Mouse (Mus musculus): ENCODE data around the gene Gstcd. TPM values are rescaled to one million over a fixed set of nuclear protein-coding genes. Genes with fewer than 3 reads are reported as not detected.

Gstcd gene
- total and polyA plus RNA-seq, 3 experiments: 33.3 to 67.2 (median 44.6) TPM

DNA sequence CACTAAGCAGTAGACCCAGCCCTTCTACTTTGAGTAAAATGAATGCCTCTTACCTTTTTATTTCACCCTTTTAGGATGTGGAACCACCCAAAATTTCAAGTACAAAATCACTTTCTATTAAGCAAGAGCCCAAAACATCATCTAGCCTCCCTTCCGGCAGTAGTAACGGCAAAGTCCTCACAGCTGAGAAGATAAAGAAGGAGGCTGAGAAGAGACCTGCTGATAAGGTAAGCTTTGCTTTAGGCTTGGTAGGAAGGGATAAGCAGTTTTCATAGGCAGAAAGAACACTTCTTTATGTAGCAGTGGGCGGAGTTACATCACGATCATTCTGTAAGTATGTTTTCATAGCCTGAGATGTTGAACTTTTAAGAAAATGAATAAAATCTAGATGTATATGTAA is 6.5 kb upstream of the Gstcd start:
- no peaks in the 10 kb centered on the region for H3K27me3 ChIP-seq (replicated peaks)
- H3K79me2 ChIP-seq (replicated peaks; ENCODE audit: control insufficient read depth, extremely low read depth, insufficient read depth, poor library complexity, severe bottlenecking): peaks cover 13% of the 10 kb centered on the region
- peaks cover 3 to 15% of the 10 kb centered on the region in 2 experiments for H3K4me1 ChIP-seq (ENCODE audit: control insufficient read depth in 1 of 2, insufficient read depth in 2 of 2)
- DNase-seq (ENCODE audit: extremely low read depth): no peak
- peaks cover 38 to 72% of the 10 kb centered on the region in 2 experiments for H3K36me3 ChIP-seq (replicated peaks in 1 of 2; ENCODE audit: control insufficient read depth in 1 of 2, insufficient read depth in 1 of 2, low read length in 1 of 2)
- no peak for TF ChIP-seq E2F4 (IDR thresholded peaks at IDR 0.05; ENCODE audit: insufficient replicate concordance, low read depth, low read length)
- TF ChIP-seq USF2 (conservative IDR thresholded peaks at IDR 0.05; ENCODE audit: low read depth, low read length): no peak
- TF ChIP-seq IRF4 (IDR thresholded peaks at IDR 0.05; ENCODE audit: low read depth, low read length): no peak
- TF ChIP-seq POLR2AphosphoS2 (IDR thresholded peaks at IDR 0.05; ENCODE audit: low read depth, low read length): no peak
- TF ChIP-seq ZC3H11A (IDR thresholded peaks at IDR 0.05; ENCODE audit: low read depth, low read length): no peak
- no peak overlapping the region for H3K27ac ChIP-seq (ENCODE audit: insufficient read depth, low read depth)
- H3K9ac ChIP-seq (ENCODE audit: insufficient read depth, low read depth): no peak overlapping the region
- in situ Hi-C loops (cut with MboI; ENCODE audit: low pct_ligation_motif_present, low pct_unique_long_range_greater_than_20kb, low sequenced_read_pairs) (no loop called here), dilution Hi-C loops (cut with MboI; ENCODE audit: extremely low pct_ligation_motif_present, extremely low pct_unique_long_range_greater_than_20kb, low sequenced_read_pairs) (no loop called here)
- H3K4me3 ChIP-seq (replicated peaks in 1 of 3; ENCODE audit: low read depth in 2 of 3, low read length in 2 of 3, poor library complexity in 1 of 3): no peak overlapping the region
- H3K4me2 ChIP-seq (ENCODE audit: insufficient read depth, low read depth, poor library complexity, severe bottlenecking): no peak overlapping the region
- no peaks in the 10 kb centered on the region for H3K9me3 ChIP-seq (replicated peaks; ENCODE audit: low read length)

GRCm38 (mm10) chr3:133097936-133098335 is 6.1 kb upstream of the Gstcd start:
- DNase-seq (ENCODE audit: extremely low read depth): no peak
- H3K4me3 ChIP-seq (replicated peaks in 1 of 3; ENCODE audit: low read depth in 2 of 3, low read length in 2 of 3, poor library complexity in 1 of 3): no peak overlapping the region
- no peak overlapping the region for H3K27ac ChIP-seq (ENCODE audit: insufficient read depth, low read depth)
- in situ Hi-C loops (cut with MboI; ENCODE audit: low pct_ligation_motif_present, low pct_unique_long_range_greater_than_20kb, low sequenced_read_pairs): no loop called here
- no peaks in the 10 kb centered on the region for H3K9me3 ChIP-seq (replicated peaks; ENCODE audit: low read length)
- no peak for TF ChIP-seq ZNF384 (IDR thresholded peaks at IDR 0.05; ENCODE audit: low read depth, low read length)
- TF ChIP-seq CTCF (conservative IDR thresholded peaks at IDR 0.05 in 1 of 2, IDR thresholded peaks at IDR 0.05 in 1 of 2; ENCODE audit: low read depth in 2 of 2, low read length in 2 of 2): no peak
- TF ChIP-seq ELF1 (IDR thresholded peaks at IDR 0.05; ENCODE audit: low read depth, low read length): no peak
- no peak for TF ChIP-seq ZMIZ1 (IDR thresholded peaks at IDR 0.05; ENCODE audit: low read depth, low read length)
- no peaks in the 10 kb centered on the region for H3K27me3 ChIP-seq (replicated peaks)
- peaks cover 37 to 71% of the 10 kb centered on the region in 2 experiments for H3K36me3 ChIP-seq (replicated peaks in 1 of 2; ENCODE audit: control insufficient read depth in 1 of 2, insufficient read depth in 1 of 2, low read length in 1 of 2)
- peaks cover 5 to 19% of the 10 kb centered on the region in 2 experiments for H3K4me1 ChIP-seq (ENCODE audit: control insufficient read depth in 1 of 2, insufficient read depth in 2 of 2)
- H3K79me2 ChIP-seq (replicated peaks; ENCODE audit: control insufficient read depth, extremely low read depth, insufficient read depth, poor library complexity, severe bottlenecking): peaks cover 17% of the 10 kb centered on the region
- no peak overlapping the region for H3K4me2 ChIP-seq (ENCODE audit: insufficient read depth, low read depth, poor library complexity, severe bottlenecking)
- H3K9ac ChIP-seq (ENCODE audit: insufficient read depth, low read depth): no peak overlapping the region
- dilution Hi-C loops (cut with MboI; ENCODE audit: extremely low pct_ligation_motif_present, extremely low pct_unique_long_range_greater_than_20kb, low sequenced_read_pairs): no loop called here

- H3K27ac ChIP-seq (ENCODE audit: insufficient read depth, low read depth): no peak overlapping the region
Observed at GRCm38 (mm10) chr3:133094305-133094704, 2.5 kb upstream of the Gstcd start.

More at GRCm38 (mm10) chr3:133094305-133094704, 2.5 kb upstream of the Gstcd start:
- Histone ChIP-seq H3K9ac (ENCODE audit: insufficient read depth, low read depth) (no peak overlapping the region), H3K4me3 (replicated peaks in 1 of 3; ENCODE audit: low read depth in 2 of 3, low read length in 2 of 3, poor library complexity in 1 of 3) (no peak overlapping the region), H3K27me3 (replicated peaks) (no peaks in the 10 kb centered on the region), H3K4me1 (ENCODE audit: control insufficient read depth in 1 of 2, insufficient read depth in 2 of 2) (peaks cover 5 to 29% of the 10 kb centered on the region in 2 experiments), H3K4me2 (ENCODE audit: insufficient read depth, low read depth, poor library complexity, severe bottlenecking) (no peak overlapping the region), H3K36me3 (replicated peaks in 1 of 2; ENCODE audit: control insufficient read depth in 1 of 2, insufficient read depth in 1 of 2, low read length in 1 of 2) (peaks cover 18 to 42% of the 10 kb centered on the region in 2 experiments), H3K79me2 (replicated peaks; ENCODE audit: control insufficient read depth, extremely low read depth, insufficient read depth, poor library complexity, severe bottlenecking) (peaks cover 35% of the 10 kb centered on the region), H3K9me3 (replicated peaks; ENCODE audit: low read length) (no peaks in the 10 kb centered on the region)
- TF ChIP-seq PAX5 (IDR thresholded peaks at IDR 0.05; ENCODE audit: low read length): no peak
- no peak for TF ChIP-seq JUND (conservative IDR thresholded peaks at IDR 0.05; ENCODE audit: low read depth, low read length)
- no peak for TF ChIP-seq MAZ (IDR thresholded peaks at IDR 0.05; ENCODE audit: low read depth, low read length)
- TF ChIP-seq IRF4 (IDR thresholded peaks at IDR 0.05; ENCODE audit: low read depth, low read length): no peak
- no peak for TF ChIP-seq CTCF (conservative IDR thresholded peaks at IDR 0.05 in 1 of 2, IDR thresholded peaks at IDR 0.05 in 1 of 2; ENCODE audit: low read depth in 2 of 2, low read length in 2 of 2)
- no peak for TF ChIP-seq BHLHE40 (IDR thresholded peaks at IDR 0.05; ENCODE audit: low read depth, low read length)
- TF ChIP-seq ZC3H11A (IDR thresholded peaks at IDR 0.05; ENCODE audit: low read depth, low read length): no peak
- TF ChIP-seq GABPA (IDR thresholded peaks at IDR 0.05; ENCODE audit: insufficient replicate concordance, low read depth, low read length): no peak
- no peak for TF ChIP-seq RAD21 (IDR thresholded peaks at IDR 0.05; ENCODE audit: low read depth, low read length)
- TF ChIP-seq MXI1 (IDR thresholded peaks at IDR 0.05; ENCODE audit: low read depth, low read length): no peak
- TF ChIP-seq NELFE (IDR thresholded peaks at IDR 0.05; ENCODE audit: low read depth, low read length): no peak
- no peak for TF ChIP-seq ZNF384 (IDR thresholded peaks at IDR 0.05; ENCODE audit: low read depth, low read length)
- TF ChIP-seq MYC (IDR thresholded peaks at IDR 0.05; ENCODE audit: low read depth, low read length): no peak
- no peak for DNase-seq (ENCODE audit: extremely low read depth)
- dilution Hi-C loops (cut with MboI; ENCODE audit: extremely low pct_ligation_motif_present, extremely low pct_unique_long_range_greater_than_20kb, low sequenced_read_pairs): no loop called here
- in situ Hi-C loops (cut with MboI; ENCODE audit: low pct_ligation_motif_present, low pct_unique_long_range_greater_than_20kb, low sequenced_read_pairs): no loop called here
